Mouse (Mus musculus) neural tube, embryonic 12.5 days (tissue): ENCODE measurements around the gene Tnfaip1. TPM values are rescaled to one million over a fixed set of nuclear protein-coding genes. Genes with fewer than 3 reads are reported as not detected.
A peak's percentile ranks its signal among the peaks of the same experiment; 100 is the strongest.
"Not testable (repeated sequence)": the region's sequence is repeated elsewhere in the genome, so short reads cannot be mapped to it uniquely, and the experiment has no call there.

ENCODE experiments used
- ATAC-seq: fragments of 200-750 bp; cut with Nextera tagmentation; 2 replicates; pipeline ENCODE4 v1.8.0; 2017; ENCODE audit warnings: low read depth, mild to moderate bottlenecking, moderate TSS enrichment, moderate library complexity; ENCODE audit not compliant: low FRiP score
- H3K27ac ChIP-seq: fragments of 300-500 bp; sonication (generic); 2 replicates; pipeline ENCODE4 v1.5.1; 2016
- H3K27me3 ChIP-seq: fragments of 300-500 bp; sonication (generic); replicated peaks from 2 replicates; pipeline ENCODE4 v1.6.1; 2016; ENCODE audit warnings: mild to moderate bottlenecking
- H3K36me3 ChIP-seq: fragments of 300-500 bp; sonication (generic); 2 replicates; pipeline ENCODE4 v1.6.1; 2016; ENCODE audit warnings: mild to moderate bottlenecking
- H3K4me1 ChIP-seq: fragments of 300-500 bp; sonication (generic); 2 replicates; pipeline ENCODE4 v1.6.1; 2016
- H3K4me2 ChIP-seq: fragments of 300-500 bp; sonication (generic); replicated peaks from 2 replicates; pipeline ENCODE4 v1.6.1; 2016; ENCODE audit warnings: mild to moderate bottlenecking
- H3K4me3 ChIP-seq: fragments of 300-500 bp; sonication (generic); 2 replicates; pipeline ENCODE4 v1.5.1; 2016
- H3K9ac ChIP-seq: fragments of 300-500 bp; sonication (generic); 2 replicates; pipeline ENCODE4 v1.6.1; 2016; ENCODE audit warnings: mild to moderate bottlenecking
- H3K9me3 ChIP-seq: fragments of 300-500 bp; sonication (generic); 2 replicates; pipeline ENCODE4 v1.6.1; 2016; ENCODE audit warnings: mild to moderate bottlenecking
- WGBS: fragments of 180-500 bp; shearing (Covaris S2); methylation state at CpG from one replicate; pipeline ENCODE4 v1.1.7; 2016; 5-methylcytosine and 5-hydroxymethylcytosine counted together
- polyA plus RNA-seq: library from polyadenylated mRNA; unstranded; fragments of >200 nt; fragmentation: Nextera tagmentation; extraction: Ambion mirVana; gene quantifications from 2 replicates; pipeline ENCODE4 v1.2.1, GENCODE M21; 2016

Tnfaip1 gene
- polyA plus RNA-seq, 1 experiment from 2014 or later: 58.0 TPM

- no peak overlapping the region for H3K9ac ChIP-seq
- ATAC-seq: no peak
- no peaks in the 10 kb centered on the region for H3K9me3 ChIP-seq
- H3K27me3 ChIP-seq: no peaks in the 10 kb centered on the region
- WGBS: 94% methylated on average over 4 of the region's 4 CpGs
- H3K36me3 ChIP-seq: peaks cover 26% of the 10 kb centered on the region
- H3K27ac ChIP-seq: no peak overlapping the region
- no peak overlapping the region for H3K4me3 ChIP-seq
- H3K4me2 ChIP-seq: peak overlapping the region; percentile 78
- peaks cover 21% of the 10 kb centered on the region for H3K4me1 ChIP-seq
These were observed 1.6 kb downstream of the Tnfaip1 start for GRCm38 (mm10) chr11:78534516-78534915.

- Histone ChIP-seq H3K4me1 (peaks cover 11% of the 10 kb centered on the region), H3K36me3 (peaks cover 41% of the 10 kb centered on the region)
- H3K9me3 ChIP-seq, H3K27ac ChIP-seq, H3K27me3 ChIP-seq, H3K9ac ChIP-seq, H3K4me3 ChIP-seq, ATAC-seq, H3K4me2 ChIP-seq: not testable (repeated sequence)
- 95% methylated on average over 10 of the region's 10 CpGs for WGBS
These were observed 4.6 kb downstream of the Tnfaip1 start for GRCm38 (mm10) chr11:78531515-78531914.

GRCm38 (mm10) chr11:78531046-78531445 lies 5.1 kb downstream of the Tnfaip1 start:
- Histone ChIP-seq H3K9ac (no peak overlapping the region), H3K27ac (no peak overlapping the region), H3K4me3 (no peak overlapping the region), H3K4me1 (peaks cover 11% of the 10 kb centered on the region), H3K27me3 (no peaks in the 10 kb centered on the region), H3K36me3 (peaks cover 46% of the 10 kb centered on the region), H3K4me2 (no peak overlapping the region), H3K9me3 (no peaks in the 10 kb centered on the region)
- WGBS: 92% methylated on average over 6 of the region's 6 CpGs
- no peak for ATAC-seq

GRCm38 (mm10) chr11:78530001-78530400 lies 6.1 kb downstream of the Tnfaip1 start:
- no peak overlapping the region for H3K4me2 ChIP-seq
- peaks cover 56% of the 10 kb centered on the region for H3K36me3 ChIP-seq
- 93% methylated on average over 12 of the region's 12 CpGs for WGBS
- no peak overlapping the region for H3K4me3 ChIP-seq
- H3K9ac ChIP-seq: no peak overlapping the region
- H3K27me3 ChIP-seq: no peaks in the 10 kb centered on the region
- H3K27ac ChIP-seq: no peak overlapping the region
- ATAC-seq: no peak
- H3K4me1 ChIP-seq: peaks cover 6% of the 10 kb centered on the region
- H3K9me3 ChIP-seq: no peaks in the 10 kb centered on the region

GRCm38 (mm10) chr11:78528714-78529113 lies 7.4 kb downstream of the Tnfaip1 start:
- 87% methylated on average over 9 of the region's 9 CpGs for WGBS
- 0 out of 2 replicates have a peak overlapping the region, but pooled peaks have one; percentile 1 for H3K9ac ChIP-seq
- no peak overlapping the region for H3K4me2 ChIP-seq
- H3K9me3 ChIP-seq: no peaks in the 10 kb centered on the region
- no peak for ATAC-seq
- peaks cover 68% of the 10 kb centered on the region for H3K36me3 ChIP-seq
- no peak overlapping the region for H3K27ac ChIP-seq
- no peaks in the 10 kb centered on the region for H3K27me3 ChIP-seq
- H3K4me3 ChIP-seq: no peak overlapping the region
- H3K4me1 ChIP-seq: no peaks in the 10 kb centered on the region

GRCm38 (mm10) chr11:78524838-78525237 lies 11.3 kb downstream of the Tnfaip1 start:
- no peaks in the 10 kb centered on the region for H3K27me3 ChIP-seq
- WGBS: 92% methylated on average over 2 of the region's 2 CpGs
- peaks cover 96% of the 10 kb centered on the region for H3K36me3 ChIP-seq
- no peak for ATAC-seq
- no peaks in the 10 kb centered on the region for H3K4me1 ChIP-seq
- H3K9me3 ChIP-seq: no peaks in the 10 kb centered on the region
- no peak overlapping the region for H3K4me3 ChIP-seq
- no peak overlapping the region for H3K4me2 ChIP-seq
- H3K9ac ChIP-seq: no peak overlapping the region
- H3K27ac ChIP-seq: no peak overlapping the region

GRCm38 (mm10) chr11:78523241-78523955 lies 12.7 kb downstream of the Tnfaip1 start:
- H3K27ac ChIP-seq: no peak overlapping the region
- H3K9ac ChIP-seq: no peak overlapping the region
- peaks cover 95% of the 10 kb centered on the region for H3K36me3 ChIP-seq
- WGBS: 77% methylated on average over 9 of the region's 9 CpGs
- ATAC-seq: no peak
- H3K4me2 ChIP-seq: no peak overlapping the region
- no peaks in the 10 kb centered on the region for H3K9me3 ChIP-seq
- no peak overlapping the region for H3K4me3 ChIP-seq
- no peaks in the 10 kb centered on the region for H3K27me3 ChIP-seq
- no peaks in the 10 kb centered on the region for H3K4me1 ChIP-seq

- Histone ChIP-seq H3K4me1 (no peaks in the 10 kb centered on the region), H3K4me2 (no peak overlapping the region), H3K27ac (no peak overlapping the region), H3K9ac (no peak overlapping the region), H3K27me3 (no peaks in the 10 kb centered on the region), H3K36me3 (peaks cover 95% of the 10 kb centered on the region), H3K4me3 (no peak overlapping the region), H3K9me3 (no peaks in the 10 kb centered on the region)
- WGBS: 88% methylated on average over 1 of the region's 1 CpGs
- no peak for ATAC-seq
These were observed 13.6 kb downstream of the Tnfaip1 start for GRCm38 (mm10) chr11:78522481-78522997.

GRCm38 (mm10) chr11:78521880-78522279 lies 14.3 kb downstream of the Tnfaip1 start:
- no peak for ATAC-seq
- no peak overlapping the region for H3K27ac ChIP-seq
- H3K27me3 ChIP-seq: no peaks in the 10 kb centered on the region
- no peaks in the 10 kb centered on the region for H3K4me1 ChIP-seq
- H3K9me3 ChIP-seq: no peaks in the 10 kb centered on the region
- no peak overlapping the region for H3K4me2 ChIP-seq
- H3K4me3 ChIP-seq: no peak overlapping the region
- H3K9ac ChIP-seq: no peak overlapping the region
- 91% methylated on average over 3 of the region's 3 CpGs for WGBS
- H3K36me3 ChIP-seq: peaks cover 90% of the 10 kb centered on the region

GRCm38 (mm10) chr11:78518931-78519330 lies 17.2 kb downstream of the Tnfaip1 start:
- Histone ChIP-seq H3K27ac (no peak overlapping the region), H3K4me1 (no peaks in the 10 kb centered on the region), H3K4me2 (no peak overlapping the region), H3K9ac (no peak overlapping the region), H3K4me3 (no peak overlapping the region), H3K9me3 (no peaks in the 10 kb centered on the region), H3K27me3 (no peaks in the 10 kb centered on the region), H3K36me3 (peaks cover 87% of the 10 kb centered on the region)
- 92% methylated on average over 10 of the region's 10 CpGs for whole genome bisulfite sequencing
- ATAC-seq: no peak

GRCm38 (mm10) chr11:78515549-78516325 lies 20.4 kb downstream of the Tnfaip1 start:
- Histone ChIP-seq H3K27ac (no peak overlapping the region), H3K4me1 (peaks cover 21% of the 10 kb centered on the region), H3K4me3 (no peak overlapping the region), H3K27me3 (no peaks in the 10 kb centered on the region), H3K9me3 (no peaks in the 10 kb centered on the region), H3K9ac (no peak overlapping the region), H3K4me2 (no peak overlapping the region), H3K36me3 (peaks cover 55% of the 10 kb centered on the region)
- no peak for ATAC-seq
- WGBS: 62% methylated on average over 2 of the region's 2 CpGs

- no peaks in the 10 kb centered on the region for H3K9me3 ChIP-seq
- peaks cover 21% of the 10 kb centered on the region for H3K4me1 ChIP-seq
- no peak for ATAC-seq
- peak overlapping the region; percentile 90 for H3K4me2 ChIP-seq
- no peak overlapping the region for H3K27ac ChIP-seq
- WGBS: 79% methylated on average over 3 of the region's 3 CpGs
- H3K27me3 ChIP-seq: no peaks in the 10 kb centered on the region
- H3K36me3 ChIP-seq: peaks cover 41% of the 10 kb centered on the region
- peak overlapping the region; percentile 89 for H3K4me3 ChIP-seq
- no peak overlapping the region for H3K9ac ChIP-seq
These were observed 22.9 kb downstream of the Tnfaip1 start for GRCm38 (mm10) chr11:78513106-78513790.
